Mouse (Mus musculus) spleen, adult 2 months (tissue): Measurements from ENCODE around the gene Gimap5. TPM values are rescaled to one million over a fixed set of nuclear protein-coding genes. Genes with fewer than 3 reads are reported as not detected.
A peak's percentile ranks its signal among the peaks of the same experiment; 100 is the strongest.

Experiments
- DNase-seq, 2 experiments: peaks; one replicate each; pipeline versions ENCODE4 v3.0.0 to v3.0.0-alpha.2; 2012 to 2021; ENCODE audit warnings: low spot score in 2 of 2, low read depth in 1 of 2
- H3K27ac ChIP-seq: fragments of 200-500 bp; 2 replicates; pipeline ENCODE4 v1.5.1; 2012; ENCODE audit warnings: low read length, inconsistent platforms; ENCODE audit not compliant: insufficient read depth
- H3K27me3 ChIP-seq: fragments of 200-500 bp; 2 replicates; pipeline ENCODE4 v1.6.1; 2012; ENCODE audit warnings: mild to moderate bottlenecking, moderate library complexity, low read length, inconsistent platforms; ENCODE audit not compliant: control insufficient read depth, insufficient read depth
- H3K36me3 ChIP-seq: fragments of 200-500 bp; 2 replicates; pipeline ENCODE4 v1.6.1; 2012; ENCODE audit warnings: mild to moderate bottlenecking, low read length, inconsistent platforms; ENCODE audit not compliant: control insufficient read depth, insufficient read depth
- H3K4me1 ChIP-seq: fragments of 200-500 bp; 2 replicates; pipeline ENCODE4 v1.6.1; 2011; ENCODE audit warnings: inconsistent platforms; ENCODE audit not compliant: control insufficient read depth, insufficient read depth, insufficient read length
- H3K4me3 ChIP-seq: fragments of 200-500 bp; 2 replicates; pipeline ENCODE4 v1.5.1; 2011; ENCODE audit warnings: mild to moderate bottlenecking, inconsistent platforms; ENCODE audit not compliant: insufficient read depth, insufficient read length; ENCODE audit errors: extremely low read depth
- CTCF ChIP-seq: fragments of 200-500 bp; IDR thresholded peaks from 2 replicates; pipeline ENCODE4 v1.5.1; 2011; ENCODE audit warnings: mild to moderate bottlenecking, inconsistent platforms; ENCODE audit not compliant: insufficient read depth, insufficient read length, insufficient replicate concordance; ENCODE audit errors: extremely low read depth
- POLR2A ChIP-seq: fragments of 200-500 bp; IDR thresholded peaks from 2 replicates; pipeline ENCODE4 v1.6.1; 2011; ENCODE audit warnings: low read depth, low read length, inconsistent platforms
- WGBS: fragments of 180-500 bp; shearing (Covaris S2); methylation state at CpG from one replicate; pipeline ENCODE4 v1.1.7; 2018; 5-methylcytosine and 5-hydroxymethylcytosine counted together
- polyA plus RNA-seq: library from polyadenylated mRNA; depleted of rRNA; stranded (reverse); fragments of >200 nt; gene quantifications from 2 replicates; pipeline ENCODE4 v1.2.3, GENCODE M21; 2012

Gene Gimap5
- polyA plus RNA-seq, 1 experiment, result 74.0 TPM

DNA sequence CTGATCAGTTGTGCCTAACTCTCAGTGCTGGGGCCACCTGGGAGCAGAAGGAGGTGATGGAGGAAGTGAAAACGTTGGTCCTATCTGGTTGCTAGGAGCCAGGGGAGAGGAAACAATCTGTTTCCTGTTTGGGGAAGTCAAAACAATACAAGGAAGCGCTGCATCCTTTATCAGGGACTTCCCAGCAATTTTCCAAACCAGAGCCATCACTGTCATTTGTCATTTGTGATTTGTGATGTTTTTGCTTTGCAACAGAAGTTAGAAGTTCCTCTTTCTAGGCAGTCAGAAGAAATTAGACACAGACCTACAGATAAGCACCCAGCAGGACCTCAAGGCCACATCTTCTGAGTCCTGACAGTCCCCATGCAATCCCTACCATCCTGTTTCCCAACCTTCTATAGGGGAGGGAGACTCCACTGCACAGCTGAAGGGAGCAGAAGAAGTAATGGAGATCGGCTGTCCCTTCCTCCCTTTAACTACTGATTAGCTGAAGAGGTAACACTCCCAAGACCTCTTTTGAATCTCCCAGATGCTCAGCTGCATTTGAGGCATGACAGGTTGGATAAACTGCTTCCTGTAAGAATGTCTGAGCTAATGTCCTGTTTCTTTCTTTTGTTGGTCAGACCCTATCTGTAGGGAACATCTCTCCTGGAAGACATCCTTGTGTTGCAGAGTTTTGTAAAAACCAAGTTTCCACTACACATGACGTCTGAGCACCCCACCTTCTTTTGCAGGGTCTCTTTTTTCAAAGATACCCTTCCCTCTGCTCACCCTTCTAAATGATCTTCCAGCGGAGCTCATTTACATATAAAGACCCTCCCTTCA is 45.5 kb upstream of the Gimap5 start:
- TF ChIP-seq POLR2A (peak; percentile 23), CTCF (no peak)
- DNase-seq, result peak; percentile 63 to 77
- no peaks in the 10 kb centered on the region for H3K27me3 ChIP-seq
- H3K36me3 ChIP-seq, result peaks cover 35% of the 10 kb centered on the region
- no peak overlapping the region for H3K4me3 ChIP-seq
- H3K27ac ChIP-seq, result peak overlapping the region; percentile 84
- H3K4me1 ChIP-seq, result peaks cover 57% of the 10 kb centered on the region; the same call in 1 of the 2 replicates
- WGBS, result 16% methylated on average over 5 of the region's 5 CpGs

DNA sequence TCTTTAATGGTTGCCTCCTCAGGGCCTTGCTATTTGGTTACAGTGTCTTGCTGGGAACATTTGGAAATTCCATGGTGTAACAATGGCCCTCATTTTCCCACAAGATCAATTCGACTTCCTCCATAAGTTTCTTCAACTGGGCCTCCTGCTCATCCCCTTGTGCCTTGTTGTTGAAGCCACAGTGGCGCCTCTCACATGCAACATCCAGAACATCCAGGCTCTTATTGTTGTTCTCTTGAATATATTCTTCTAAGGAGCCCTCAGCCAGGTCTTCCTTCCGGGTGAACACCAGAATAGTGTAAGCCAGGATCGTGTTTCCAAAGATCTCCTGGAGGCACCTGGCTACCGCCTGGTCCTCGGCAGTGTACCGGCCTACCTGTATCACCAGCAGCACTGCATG is 43.9 kb upstream of the Gimap5 start:
- H3K4me3 ChIP-seq, result no peak overlapping the region
- H3K27me3 ChIP-seq, result no peaks in the 10 kb centered on the region
- peaks cover 37% of the 10 kb centered on the region for H3K36me3 ChIP-seq
- no peak for TF ChIP-seq POLR2A
- TF ChIP-seq CTCF, result no peak
- peaks cover 55% of the 10 kb centered on the region; the same call in 1 of the 2 replicates for H3K4me1 ChIP-seq
- peak overlapping the region; percentile 87 for H3K27ac ChIP-seq
- WGBS, result 83% methylated on average over 7 of the region's 7 CpGs
- DNase-seq, result peak in 1 of 2 experiments; percentile 2

- peaks cover 37% of the 10 kb centered on the region for H3K36me3 ChIP-seq
- H3K27ac ChIP-seq, result peak overlapping the region; percentile 87
- no peak for TF ChIP-seq CTCF
- TF ChIP-seq POLR2A, result no peak
- H3K4me3 ChIP-seq, result no peak overlapping the region
- no peak for DNase-seq
- H3K27me3 ChIP-seq, result no peaks in the 10 kb centered on the region
- WGBS, result 82% methylated on average over 5 of the region's 5 CpGs
- peaks cover 53% of the 10 kb centered on the region; the same call in 1 of the 2 replicates for H3K4me1 ChIP-seq
Measured at GRCm38 (mm10) chr6:48702601-48703000, 43.4 kb upstream of the Gimap5 start.

- Histone ChIP-seq H3K27ac (peak overlapping the region; percentile 97), H3K27me3 (no peaks in the 10 kb centered on the region), H3K4me1 (peaks cover 43% of the 10 kb centered on the region; the same call in 1 of the 2 replicates), H3K4me3 (no peak overlapping the region), H3K36me3 (peaks cover 37% of the 10 kb centered on the region)
- TF ChIP-seq CTCF (no peak), POLR2A (no peak)
- no peak for DNase-seq
Measured at GRCm38 (mm10) chr6:48704146-48704545, 41.9 kb upstream of the Gimap5 start.

DNA sequence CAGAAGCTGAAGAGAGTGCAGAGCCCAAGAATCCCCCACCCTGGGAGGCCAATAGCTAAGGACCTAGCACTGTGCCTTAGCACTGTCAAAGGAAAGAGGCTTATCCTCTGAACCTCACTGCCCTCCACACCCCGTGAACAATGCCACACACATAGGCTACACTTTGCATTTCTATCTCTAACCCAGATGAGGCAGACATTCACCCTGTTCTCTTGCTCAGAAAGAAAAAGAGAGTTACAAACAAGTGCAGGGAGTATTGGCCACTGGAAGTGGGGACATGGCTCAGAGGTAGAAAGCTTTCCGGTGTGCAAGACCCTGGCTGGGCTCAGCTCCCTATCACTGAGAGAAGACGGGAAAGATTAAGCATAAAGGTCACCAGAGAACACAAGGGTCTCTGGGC is 39.9 kb upstream of the Gimap5 start:
- Histone ChIP-seq H3K36me3 (peaks cover 37% of the 10 kb centered on the region), H3K4me3 (peak overlapping the region; percentile 69), H3K27me3 (no peaks in the 10 kb centered on the region), H3K27ac (peak overlapping the region; percentile 97), H3K4me1 (peaks cover 39% of the 10 kb centered on the region; the same call in 1 of the 2 replicates)
- TF ChIP-seq POLR2A, result no peak; the same call in 1 of the 2 replicates
- no peak for TF ChIP-seq CTCF
- 14% methylated on average over 3 of the region's 3 CpGs for WGBS
- peak in 1 of 2 experiments; percentile 33 for DNase-seq

GRCm38 (mm10) chr6:48718455-48718854 is 27.5 kb upstream of the Gimap5 start, which contains the start of the genes Gm28053 and Gimap7:
Gene Gm28053, plus strand, starts transcription at chr6:48718607.
Gene Gimap7, plus strand, starts transcription at chr6:48718621.
- Histone ChIP-seq H3K36me3 (no peaks in the 10 kb centered on the region; the same call in 1 of the 2 replicates), H3K27ac (peak within 1 kb of the TSS; percentile 95), H3K4me1 (peaks cover 23% of the 10 kb centered on the region; the same call in 1 of the 2 replicates), H3K4me3 (peak within 1 kb of the TSS; percentile 51), H3K27me3 (no peaks in the 10 kb centered on the region)
- 7% methylated on average over 2 of the region's 2 CpGs for whole genome bisulfite sequencing
- DNase-seq, result peak; percentile 76 to 77
- TF ChIP-seq CTCF (no peak), POLR2A (peak; percentile 35)

DNA sequence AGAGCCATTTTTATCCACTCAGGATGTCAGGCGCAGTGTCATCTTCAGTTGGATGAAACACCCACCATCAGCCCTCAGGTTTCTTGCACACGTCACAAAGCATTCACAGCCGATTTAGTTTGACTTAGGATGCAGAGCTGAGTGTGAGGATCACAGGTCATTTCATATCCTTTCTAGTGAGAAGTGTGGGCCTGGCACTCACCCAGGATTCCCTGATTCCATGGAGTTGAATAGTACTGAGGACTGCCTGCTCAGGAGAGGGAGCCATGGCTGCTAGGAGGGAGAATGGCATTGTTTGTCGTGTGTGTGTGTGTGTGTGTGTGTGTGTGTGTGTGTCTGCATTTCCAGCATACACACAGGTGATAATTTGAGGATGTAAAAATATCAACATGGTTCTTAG is 25.7 kb upstream of the Gimap5 start:
- Histone ChIP-seq H3K4me1 (peaks cover 33% of the 10 kb centered on the region; the same call in 1 of the 2 replicates), H3K27me3 (no peaks in the 10 kb centered on the region), H3K4me3 (peak overlapping the region; percentile 35; the same call in 1 of the 2 replicates), H3K36me3 (peaks cover 2% of the 10 kb centered on the region), H3K27ac (peak overlapping the region; percentile 45)
- DNase-seq, result no peak
- TF ChIP-seq POLR2A, result no peak
- TF ChIP-seq CTCF, result no peak
- 72% methylated on average over 4 of the region's 4 CpGs for WGBS
